Mouse (Mus musculus): Measurements from ENCODE around the gene Set. TPM values are rescaled to one million over a fixed set of nuclear protein-coding genes. Genes with fewer than 3 reads are reported as not detected.
A peak's percentile ranks its signal among the peaks of the same experiment; 100 is the strongest.

Set gene
- total and polyA plus RNA-seq, 3 experiments = 751 to 849 (median 806) TPM

DNA sequence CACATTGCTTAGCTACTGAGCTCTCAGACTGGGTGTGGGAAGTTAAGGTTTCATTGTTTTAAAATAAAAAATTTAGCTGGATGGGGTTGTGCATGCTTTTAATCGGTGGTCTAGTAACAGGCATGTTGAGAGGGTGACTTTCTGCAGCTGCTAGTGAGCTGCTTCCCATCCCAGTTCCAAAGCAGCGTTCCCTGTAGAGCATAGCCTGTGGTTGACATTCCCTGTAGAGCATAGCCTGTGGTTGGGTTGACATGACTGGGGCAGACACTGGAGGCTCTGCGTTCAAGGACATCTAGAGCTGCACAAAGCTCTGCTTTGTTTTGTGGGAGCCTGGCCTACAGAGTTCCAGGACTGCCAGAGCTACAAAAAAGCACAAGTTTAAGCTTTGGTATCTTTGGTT is 16.1 kb downstream of the Set start:
- Histone ChIP-seq H3K9me3 (replicated peaks) (no peaks in the 10 kb centered on the region), H3K36me3 (replicated peaks) (peaks cover 54% of the 10 kb centered on the region), H3K4me1 (ENCODE audit: insufficient read depth, low read depth, low read length) (peaks cover 53% of the 10 kb centered on the region), H3K27me3 (ENCODE audit: insufficient read depth, low read length) (no peaks in the 10 kb centered on the region), H3K4me3 (ENCODE audit: low read depth, low read length) (no peak overlapping the region)
- TF ChIP-seq POLR2AphosphoS5 (IDR thresholded peaks at IDR 0.05; ENCODE audit: insufficient replicate concordance, low read depth, low read length) (0 out of 2 replicates have a peak, but pooled peaks have one; percentile 55), CTCF (IDR thresholded peaks at IDR 0.05; ENCODE audit: low read depth, low read length) (no peak)
- ATAC-seq (ENCODE audit: extremely low read depth, insufficient number of reproducible peaks, low FRiP score, poor library complexity, severe bottlenecking) (no peak), DNase-seq (ENCODE audit: low spot score) (no peak)

DNA sequence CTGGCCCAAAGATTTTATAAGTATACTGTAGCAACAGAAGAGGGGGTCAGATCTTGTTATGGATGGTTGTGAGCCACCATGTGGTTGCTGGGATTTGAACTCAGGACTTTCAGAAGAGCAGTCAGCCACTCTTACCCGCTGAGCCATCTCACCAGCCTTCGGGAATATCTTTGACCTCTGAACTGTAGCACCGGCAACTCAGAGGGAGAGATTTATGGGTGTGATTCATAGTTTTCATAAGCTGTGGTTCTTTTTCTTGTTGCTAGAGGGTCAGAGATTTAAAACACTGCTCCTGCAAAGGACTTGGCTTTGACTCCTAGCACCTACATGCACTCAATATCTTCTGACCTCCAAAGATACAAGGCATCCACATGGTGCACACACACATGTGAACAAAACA is 18.4 kb downstream of the Set start:
- H3K9me3 ChIP-seq (replicated peaks) = no peaks in the 10 kb centered on the region
- H3K27me3 ChIP-seq (ENCODE audit: insufficient read depth, low read length) = peaks cover 4% of the 10 kb centered on the region; the same call in 1 of the 2 replicates
- ATAC-seq (ENCODE audit: extremely low read depth, insufficient number of reproducible peaks, low FRiP score, poor library complexity, severe bottlenecking) (no peak), DNase-seq (ENCODE audit: low spot score) (no peak)
- no peak overlapping the region for H3K4me3 ChIP-seq (ENCODE audit: low read depth, low read length)
- peaks cover 43% of the 10 kb centered on the region for H3K36me3 ChIP-seq (replicated peaks)
- peaks cover 41% of the 10 kb centered on the region for H3K4me1 ChIP-seq (ENCODE audit: insufficient read depth, low read depth, low read length)
- TF ChIP-seq CTCF (IDR thresholded peaks at IDR 0.05; ENCODE audit: low read depth, low read length) = no peak
- TF ChIP-seq GATA2 (IDR thresholded peaks at IDR 0.05; ENCODE audit: borderline replicate concordance, low read depth, low read length) = no peak
- TF ChIP-seq GATA1 (IDR thresholded peaks at IDR 0.05; ENCODE audit: borderline replicate concordance, low read length) = no peak
- TF ChIP-seq POLR2AphosphoS5 (IDR thresholded peaks at IDR 0.05; ENCODE audit: insufficient replicate concordance, low read depth, low read length) = no peak
- no peak for TF ChIP-seq TAL1 (conservative IDR thresholded peaks at IDR 0.05; ENCODE audit: low read depth, low read length)

- Histone ChIP-seq H3K27me3 (ENCODE audit: insufficient read depth, low read length) (peaks cover 4% of the 10 kb centered on the region; the same call in 1 of the 2 replicates), H3K9me3 (replicated peaks) (no peaks in the 10 kb centered on the region), H3K4me3 (ENCODE audit: low read depth, low read length) (no peak overlapping the region), H3K36me3 (replicated peaks) (peaks cover 43% of the 10 kb centered on the region), H3K4me1 (ENCODE audit: insufficient read depth, low read depth, low read length) (peaks cover 40% of the 10 kb centered on the region)
- TF ChIP-seq GATA2 (IDR thresholded peaks at IDR 0.05; ENCODE audit: borderline replicate concordance, low read depth, low read length) (no peak), POLR2AphosphoS5 (IDR thresholded peaks at IDR 0.05; ENCODE audit: insufficient replicate concordance, low read depth, low read length) (no peak), CTCF (IDR thresholded peaks at IDR 0.05; ENCODE audit: low read depth, low read length) (no peak), GATA1 (IDR thresholded peaks at IDR 0.05; ENCODE audit: borderline replicate concordance, low read length) (no peak), TAL1 (conservative IDR thresholded peaks at IDR 0.05; ENCODE audit: low read depth, low read length) (no peak)
- no peak for ATAC-seq (ENCODE audit: extremely low read depth, insufficient number of reproducible peaks, low FRiP score, poor library complexity, severe bottlenecking)
- DNase-seq (ENCODE audit: low spot score) = no peak
These were observed 19.3 kb downstream of the Set start for GRCm38 (mm10) chr2:30076439-30076838.

GRCm38 (mm10) chr2:30076959-30077358 is 19.8 kb downstream of the Set start:
- Histone ChIP-seq H3K4me1 (ENCODE audit: insufficient read depth, low read depth, low read length) (peaks cover 40% of the 10 kb centered on the region), H3K27me3 (ENCODE audit: insufficient read depth, low read length) (peaks cover 4% of the 10 kb centered on the region; the same call in 1 of the 2 replicates), H3K36me3 (replicated peaks) (peaks cover 42% of the 10 kb centered on the region), H3K4me3 (ENCODE audit: low read depth, low read length) (no peak overlapping the region; the same call in 1 of the 2 replicates), H3K9me3 (replicated peaks) (no peaks in the 10 kb centered on the region)
- ATAC-seq (ENCODE audit: extremely low read depth, insufficient number of reproducible peaks, low FRiP score, poor library complexity, severe bottlenecking) (no peak), DNase-seq (ENCODE audit: low spot score) (no peak)
- no peak for TF ChIP-seq POLR2AphosphoS5 (IDR thresholded peaks at IDR 0.05; ENCODE audit: insufficient replicate concordance, low read depth, low read length)
- TF ChIP-seq TAL1 (conservative IDR thresholded peaks at IDR 0.05; ENCODE audit: low read depth, low read length) = no peak

DNA sequence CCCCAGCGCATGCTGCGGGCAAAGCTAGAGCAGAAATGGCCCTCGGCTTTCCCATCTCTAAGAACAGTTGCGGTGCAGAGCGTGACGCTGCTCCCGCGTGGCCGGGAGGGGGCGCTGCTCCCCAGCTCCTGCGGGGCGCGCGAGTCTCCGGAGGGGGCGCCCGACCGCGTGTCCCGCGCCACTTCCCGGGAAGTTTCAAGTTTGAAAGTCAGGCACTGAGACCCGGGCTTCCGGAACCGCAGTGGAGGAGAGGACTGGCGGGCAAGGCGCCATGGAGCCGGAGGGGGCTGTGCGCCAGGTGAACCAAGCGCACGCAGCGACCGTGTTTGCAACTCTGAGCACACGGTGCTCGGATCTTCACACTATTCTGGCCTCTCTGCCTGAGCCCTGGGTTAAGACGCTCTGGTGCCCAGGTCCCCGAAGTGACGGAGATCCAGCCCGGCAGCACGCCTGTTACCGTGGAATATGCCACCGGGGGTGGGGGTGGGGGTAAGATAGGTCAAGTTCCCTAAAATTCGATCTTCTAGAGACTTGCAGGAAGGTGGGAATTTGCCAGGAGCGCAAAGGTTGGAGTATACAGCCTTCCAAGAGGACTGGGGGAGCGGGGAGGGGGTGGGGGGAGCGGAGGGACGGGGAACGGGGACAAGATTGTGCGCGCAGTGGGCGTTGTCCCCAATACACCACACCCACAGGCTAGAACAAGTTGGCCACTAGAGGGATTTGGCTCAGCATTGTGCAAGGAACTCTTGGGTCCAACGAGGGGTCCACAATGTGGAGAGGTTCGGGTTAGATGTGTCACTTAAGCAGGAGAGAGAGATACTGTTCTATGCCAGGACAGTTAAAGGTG is 20.5 kb downstream of the Set start, which contains the start of gene Pkn3:
Gene Pkn3, plus strand, starts transcription at position 183 of the 847 bp plus-strand sequence.
- peaks cover 10% of the 10 kb centered on the region for H3K27me3 ChIP-seq (ENCODE audit: insufficient read depth, low read length)
- no peaks in the 10 kb centered on the region for H3K9me3 ChIP-seq (replicated peaks)
- peaks cover 36% of the 10 kb centered on the region for H3K4me1 ChIP-seq (ENCODE audit: insufficient read depth, low read depth, low read length)
- TF ChIP-seq CTCF (IDR thresholded peaks at IDR 0.05; ENCODE audit: low read depth, low read length) = peak; percentile 96
- no peak for TF ChIP-seq GATA2 (IDR thresholded peaks at IDR 0.05; ENCODE audit: borderline replicate concordance, low read depth, low read length)
- no peak; the same call in 1 of the 2 replicates for ATAC-seq (ENCODE audit: extremely low read depth, insufficient number of reproducible peaks, low FRiP score, poor library complexity, severe bottlenecking)
- DNase-seq (ENCODE audit: low spot score) = peak; percentile 80
- H3K36me3 ChIP-seq (replicated peaks) = peaks cover 39% of the 10 kb centered on the region
- H3K4me3 ChIP-seq (ENCODE audit: low read depth, low read length) = peak within 1 kb of the TSS; percentile 80

GRCm38 (mm10) chr2:30078349-30078712 is 21.2 kb downstream of the Set start:
- Histone ChIP-seq H3K27me3 (ENCODE audit: insufficient read depth, low read length) (peaks cover 14% of the 10 kb centered on the region), H3K4me1 (ENCODE audit: insufficient read depth, low read depth, low read length) (peaks cover 30% of the 10 kb centered on the region), H3K36me3 (replicated peaks) (peaks cover 34% of the 10 kb centered on the region), H3K9me3 (replicated peaks) (no peaks in the 10 kb centered on the region), H3K4me3 (ENCODE audit: low read depth, low read length) (peak overlapping the region; percentile 80; the same call in 1 of the 2 replicates)
- no peak for TF ChIP-seq CTCF (IDR thresholded peaks at IDR 0.05; ENCODE audit: low read depth, low read length)
- TF ChIP-seq POLR2AphosphoS5 (IDR thresholded peaks at IDR 0.05; ENCODE audit: insufficient replicate concordance, low read depth, low read length) = no peak
- no peak for TF ChIP-seq GATA1 (IDR thresholded peaks at IDR 0.05; ENCODE audit: borderline replicate concordance, low read length)
- no peak for TF ChIP-seq GATA2 (IDR thresholded peaks at IDR 0.05; ENCODE audit: borderline replicate concordance, low read depth, low read length)
- TF ChIP-seq TAL1 (conservative IDR thresholded peaks at IDR 0.05; ENCODE audit: low read depth, low read length) = no peak
- no peak for ATAC-seq (ENCODE audit: extremely low read depth, insufficient number of reproducible peaks, low FRiP score, poor library complexity, severe bottlenecking)
- DNase-seq (ENCODE audit: low spot score) = no peak
